Mouse (Mus musculus) right cerebral cortex, postnatal 36 days (tissue): ENCODE measurements around the gene Gm20532.

ENCODE experiments used
- DNase-seq, 2 experiments: peaks; one replicate each; pipeline ENCODE4 v3.0.0; 2022; ENCODE audit warnings: low spot score in 2 of 2, mixed read lengths in 1 of 2

The Gm20532 gene

DNA sequence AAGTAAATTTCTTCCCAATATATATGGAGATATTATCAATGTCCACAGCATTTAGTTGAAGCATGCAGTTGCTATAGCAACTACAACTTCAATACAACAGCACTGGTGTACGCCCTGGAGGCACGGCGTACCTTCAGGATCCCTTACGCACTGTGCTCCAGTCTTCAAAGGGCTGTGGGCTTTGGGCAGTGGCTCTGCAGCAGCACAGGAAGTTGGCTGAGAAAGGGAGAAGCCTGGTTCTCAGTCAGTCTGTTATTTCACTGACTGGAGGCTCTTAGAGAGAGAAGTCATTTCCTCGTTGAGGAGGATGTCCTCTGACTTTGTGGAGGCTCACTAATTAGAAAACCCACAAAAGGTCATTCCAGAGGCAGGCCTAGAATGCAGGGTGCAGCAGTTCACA, 36.5 kb downstream of the Gm20532 start:
- no peak for DNase-seq

DNA sequence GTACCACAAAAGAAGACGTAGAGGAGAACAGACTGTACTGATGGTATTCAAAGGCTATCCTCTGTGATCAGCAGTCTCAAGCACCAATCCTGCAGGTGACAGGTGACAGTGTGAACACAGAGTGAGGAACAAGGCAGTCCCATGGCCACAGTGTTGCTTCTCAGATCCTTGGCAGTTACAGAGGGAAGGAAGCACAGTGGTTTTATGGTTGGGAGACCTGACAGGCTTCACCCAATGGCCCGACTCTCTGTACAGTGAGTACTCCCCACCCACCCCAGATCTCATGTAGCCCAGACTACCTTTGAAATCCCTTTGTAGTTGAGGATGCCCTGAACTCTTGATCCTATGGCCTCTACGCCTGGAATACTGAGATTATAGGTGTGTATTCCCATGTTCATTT, 39.0 kb downstream of the Gm20532 start:
- no peak for DNase-seq

DNA sequence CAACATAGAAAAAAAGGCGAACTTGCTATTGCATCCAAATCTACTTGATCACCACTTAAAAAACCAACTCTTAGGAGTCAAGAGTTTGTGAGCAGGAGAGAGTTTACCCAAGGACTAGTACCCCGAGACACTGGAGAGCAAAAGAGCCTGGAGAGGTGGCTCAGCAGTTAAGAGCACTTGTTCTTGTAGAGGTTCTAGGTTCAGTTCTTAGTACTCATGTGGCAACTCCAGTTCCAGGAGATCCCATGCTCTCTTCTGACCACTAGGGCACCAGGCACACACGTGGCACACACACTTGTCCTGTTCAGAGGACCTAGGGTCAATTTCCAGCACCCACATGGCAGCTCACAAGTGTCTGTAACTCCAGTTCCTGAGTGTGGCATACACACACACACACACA, 39.6 kb downstream of the Gm20532 start:
- no peak for DNase-seq

DNA sequence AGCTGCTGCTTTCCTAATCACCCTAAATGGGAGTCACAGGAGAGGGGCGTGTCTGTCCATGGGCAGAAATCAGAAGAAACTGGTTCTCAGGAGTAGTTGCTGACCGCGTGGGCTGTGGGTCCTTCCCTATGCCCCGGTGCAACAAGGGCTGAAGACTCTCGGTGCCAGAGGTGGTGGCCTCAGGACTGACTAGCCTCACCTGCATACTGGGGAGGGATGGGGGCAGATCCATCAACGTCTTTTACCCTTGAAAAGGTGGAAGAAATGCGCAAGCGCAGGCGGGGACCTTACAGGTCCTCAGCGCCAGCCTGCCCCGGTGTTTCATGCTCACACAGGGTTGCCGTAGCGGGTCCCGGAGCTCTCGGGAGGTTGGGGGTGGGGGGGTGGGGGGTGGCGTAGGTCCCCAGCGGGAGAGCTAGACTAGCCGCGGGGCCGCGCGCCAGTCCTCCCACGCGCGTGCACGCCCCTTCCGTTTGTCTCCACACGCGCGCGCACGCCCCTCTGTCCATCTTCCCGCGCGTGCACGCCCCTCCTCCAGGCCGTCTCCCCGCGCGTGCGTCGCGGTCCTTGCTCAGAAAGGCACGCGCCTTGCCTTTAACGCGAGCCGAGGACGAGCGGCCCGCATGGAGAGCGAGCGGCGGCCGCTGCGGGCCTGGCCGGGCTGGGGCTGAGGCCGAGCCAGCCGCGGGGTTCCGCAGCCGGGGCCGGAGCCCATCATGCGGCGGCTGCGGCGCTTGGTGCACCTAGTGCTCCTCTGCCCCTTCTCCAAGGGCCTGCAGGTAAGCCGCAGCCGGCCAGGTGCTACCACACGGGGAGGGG, 41.7 kb downstream of the Gm20532 start, which contains the start of gene Fam69b:
TSS of gene Fam69b (plus strand) at position 537 of the 819 bp plus-strand sequence.
- DNase-seq: peak; percentile 85

DNA sequence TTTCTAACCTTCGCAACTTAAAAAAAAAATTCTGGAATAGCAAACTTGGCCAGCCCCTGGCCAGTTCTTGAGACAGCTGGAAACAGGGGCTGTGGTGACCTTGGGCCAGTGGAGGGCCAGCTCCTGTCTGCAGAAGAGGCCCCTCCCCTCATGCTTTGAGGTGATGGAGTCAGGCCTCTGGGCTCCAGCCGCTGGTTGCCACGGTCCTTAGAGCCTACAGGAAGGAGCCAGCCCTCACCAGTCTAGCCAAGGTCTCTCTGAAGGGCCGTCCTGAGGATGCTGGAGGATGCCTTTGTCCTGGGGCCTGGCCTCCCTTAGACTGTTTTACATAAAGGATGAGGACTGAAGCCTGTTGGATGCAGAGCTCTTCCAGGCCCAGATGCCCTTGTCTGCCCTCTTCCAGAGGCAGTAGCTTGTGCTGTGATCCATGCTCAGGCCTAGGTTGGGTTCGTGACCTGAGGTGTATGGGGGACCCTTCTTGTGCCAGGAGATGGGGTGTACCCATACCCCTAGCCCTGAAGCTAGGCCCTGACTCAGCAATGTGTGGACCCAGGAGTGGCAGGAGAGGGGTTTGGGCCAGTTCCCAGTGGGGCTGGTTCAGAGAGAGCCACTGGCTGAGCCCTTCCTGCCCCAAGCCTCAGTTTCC, 42.5 kb downstream of the Gm20532 start:
- no peak for DNase-seq

DNA sequence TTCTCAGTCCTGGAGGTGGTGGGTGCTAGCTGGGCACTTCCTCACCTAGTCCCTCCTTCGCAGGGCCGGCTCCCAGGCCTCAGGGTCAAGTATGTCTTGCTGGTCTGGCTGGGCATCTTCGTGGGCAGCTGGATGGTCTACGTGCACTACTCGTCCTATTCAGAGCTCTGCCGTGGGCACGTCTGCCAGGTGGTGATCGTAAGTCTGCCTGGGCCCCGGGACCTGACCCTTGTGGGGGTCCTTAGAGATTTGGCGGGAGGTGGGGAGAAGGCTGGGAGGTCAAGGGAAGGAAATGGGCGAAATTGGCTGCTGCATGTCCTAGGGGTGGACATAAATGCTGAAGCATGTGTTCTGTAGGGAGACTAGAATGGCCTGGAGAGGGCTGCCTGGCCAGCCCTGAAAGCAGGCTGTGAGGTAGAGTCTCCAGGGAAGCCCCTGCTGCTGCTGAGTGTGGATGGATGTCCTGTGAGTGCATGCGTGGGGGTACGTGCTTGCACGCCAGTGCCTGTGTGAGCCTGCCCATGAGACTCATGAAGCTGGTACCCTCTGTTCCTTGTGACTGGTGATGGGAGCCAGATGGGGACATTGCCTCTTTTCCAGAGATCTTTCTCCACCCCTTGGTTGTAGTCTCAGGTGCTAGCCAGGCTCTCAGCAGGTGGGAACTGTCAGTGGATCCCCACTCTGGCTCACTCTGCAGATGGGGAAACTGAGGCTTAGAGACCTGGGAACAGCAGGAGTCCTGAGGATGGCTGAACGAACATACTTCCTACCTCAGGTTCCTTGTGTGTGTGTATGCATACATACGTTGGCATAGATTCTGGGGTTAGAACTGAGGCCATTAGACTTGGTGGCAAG, 46.3 kb downstream of the Gm20532 start:
- no peak for DNase-seq

DNA sequence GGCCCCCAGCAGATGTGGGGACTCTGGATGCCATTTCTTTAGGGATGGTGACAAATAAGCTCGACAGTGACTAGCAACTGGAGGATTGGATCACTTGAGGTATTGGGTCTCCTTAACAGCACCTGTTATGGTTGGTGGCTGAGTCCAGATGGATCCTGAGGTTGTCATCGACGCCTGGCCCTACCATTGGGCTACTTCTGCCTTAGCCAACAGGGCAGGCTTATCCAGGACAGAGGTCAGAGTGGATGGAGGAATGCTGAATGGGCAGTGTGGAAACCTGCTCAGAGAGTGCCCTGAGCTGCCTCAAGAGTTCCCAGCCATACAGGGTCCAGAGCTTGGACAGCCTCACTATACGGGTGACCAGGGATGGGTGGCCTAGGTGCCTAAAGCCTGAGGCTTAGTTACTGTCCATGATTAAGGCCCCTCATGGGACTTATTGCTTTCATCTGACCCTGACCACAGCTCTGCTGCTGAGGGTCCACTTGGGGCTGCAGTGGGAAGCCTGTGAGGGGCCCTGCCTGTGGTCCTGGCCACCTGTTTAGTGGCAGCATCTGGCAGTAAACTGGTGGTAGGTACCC, 47.6 kb downstream of the Gm20532 start:
- DNase-seq: no peak

DNA sequence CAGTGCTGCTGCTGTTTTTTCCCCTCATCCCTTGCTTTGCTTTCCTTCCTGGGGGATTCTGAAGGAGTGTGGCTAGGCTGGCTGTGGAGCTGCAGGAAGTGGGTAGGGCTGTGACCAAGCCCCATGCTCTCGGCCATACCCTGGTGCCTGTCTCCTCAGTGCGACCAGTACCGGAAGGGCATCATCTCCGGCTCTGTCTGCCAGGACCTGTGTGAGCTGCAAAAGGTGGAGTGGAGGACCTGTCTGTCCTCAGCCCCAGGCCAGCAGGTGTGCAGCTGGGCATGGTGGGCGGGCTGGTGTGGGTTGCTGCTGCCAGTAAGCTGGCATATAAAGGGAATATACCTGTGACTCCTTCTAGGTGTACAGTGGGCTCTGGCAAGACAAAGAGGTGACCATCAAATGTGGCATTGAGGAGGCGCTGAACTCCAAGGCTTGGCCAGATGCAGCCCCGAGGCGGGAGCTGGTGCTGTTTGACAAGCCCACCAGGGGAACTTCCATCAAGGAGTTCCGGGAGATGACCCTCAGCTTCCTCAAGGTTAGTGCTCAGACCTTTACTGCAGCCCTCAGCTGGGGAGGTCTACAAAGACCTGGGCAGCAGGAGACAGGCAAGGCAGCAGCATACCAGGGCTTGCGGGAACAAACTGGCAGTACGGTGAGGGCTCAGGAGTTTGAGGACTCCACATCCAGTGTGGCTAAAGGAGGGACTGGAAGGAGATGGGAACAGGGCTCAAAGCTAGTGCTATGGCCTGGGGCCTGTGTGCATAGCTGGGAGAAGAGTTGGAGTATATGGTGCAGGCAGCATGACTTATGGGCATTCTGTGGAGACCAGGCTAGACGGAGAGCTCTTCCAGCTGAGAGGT, 48.4 kb downstream of the Gm20532 start:
- no peak for DNase-seq

DNA sequence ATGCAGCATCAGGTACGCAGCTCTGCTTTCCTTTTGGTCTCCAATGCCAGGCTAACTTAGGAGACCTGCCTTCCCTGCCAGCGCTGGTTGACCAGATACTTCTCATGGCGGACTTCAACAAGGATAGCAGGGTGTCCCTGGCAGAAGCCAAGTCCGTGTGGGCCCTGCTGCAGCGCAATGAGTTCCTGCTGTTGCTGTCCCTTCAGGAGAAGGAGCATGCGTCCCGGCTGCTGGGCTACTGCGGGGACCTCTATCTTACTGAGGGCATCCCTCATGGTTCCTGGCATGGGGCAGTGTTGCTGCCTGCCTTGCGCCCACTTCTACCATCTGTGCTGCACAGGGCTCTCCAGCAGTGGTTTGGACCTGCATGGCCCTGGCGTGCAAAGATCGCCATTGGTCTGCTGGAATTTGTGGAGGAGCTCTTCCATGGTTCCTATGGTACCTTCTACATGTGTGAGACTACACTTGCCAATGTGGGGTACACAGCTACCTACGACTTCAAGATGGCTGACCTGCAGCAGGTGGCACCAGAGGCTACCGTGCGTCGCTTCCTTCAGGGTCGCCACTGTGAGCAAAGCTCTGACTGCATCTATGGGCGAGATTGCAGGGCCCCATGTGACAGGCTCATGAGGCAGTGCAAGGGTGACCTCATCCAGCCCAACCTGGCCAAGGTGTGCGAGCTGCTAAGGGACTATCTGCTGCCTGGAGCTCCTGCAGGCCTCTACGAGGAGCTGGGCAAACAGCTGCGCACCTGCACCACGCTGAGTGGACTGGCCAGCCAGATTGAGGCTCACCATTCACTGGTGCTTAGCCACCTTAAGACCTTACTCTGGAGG, 49.3 kb downstream of the Gm20532 start:
- no peak for DNase-seq

DNA sequence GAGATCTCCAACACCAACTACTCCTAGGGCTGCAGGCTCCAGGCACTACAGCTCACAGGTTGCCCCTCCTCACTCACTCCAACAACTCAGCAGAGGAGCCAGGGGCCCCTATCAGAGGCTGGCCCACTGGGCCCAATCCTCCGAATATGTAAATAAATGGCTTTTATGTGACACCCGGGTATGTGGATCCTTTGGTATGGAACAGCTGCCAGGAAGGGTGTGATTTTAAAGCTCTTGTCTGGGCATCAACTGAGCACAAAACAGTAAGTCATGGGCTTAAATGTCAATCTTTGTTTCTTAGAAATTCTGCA, 49.8 kb downstream of the Gm20532 start:
- DNase-seq: no peak

DNA sequence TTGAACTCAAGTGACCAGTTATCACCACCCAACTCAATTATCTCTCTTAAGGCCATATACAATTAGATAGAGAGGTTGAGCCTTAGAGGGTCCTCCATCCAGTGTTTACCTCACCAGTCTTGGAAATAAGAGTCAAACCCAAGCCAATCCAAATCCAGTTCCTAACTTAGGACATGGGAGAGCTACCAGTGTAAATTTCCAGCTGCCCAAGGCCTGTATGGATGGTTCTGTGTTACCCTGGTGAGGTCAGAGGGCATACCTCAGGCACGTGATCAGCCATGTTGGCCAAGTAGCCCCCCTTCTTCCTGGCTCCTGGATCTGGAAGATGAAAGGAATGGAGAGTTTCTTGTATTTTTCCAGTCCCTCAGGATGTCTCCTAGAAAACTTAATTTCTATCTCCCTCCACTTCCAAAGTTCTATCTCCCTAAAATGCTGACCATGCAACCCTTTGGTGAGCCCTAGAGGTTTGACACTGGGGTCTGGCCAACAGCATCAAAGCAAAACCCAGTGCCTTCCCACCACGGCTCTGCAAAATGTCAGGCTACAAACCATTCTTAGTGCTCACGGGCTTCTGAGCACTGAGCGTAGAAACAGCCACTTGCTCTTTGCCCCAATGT, 51.0 kb downstream of the Gm20532 start:
- no peak for DNase-seq

DNA sequence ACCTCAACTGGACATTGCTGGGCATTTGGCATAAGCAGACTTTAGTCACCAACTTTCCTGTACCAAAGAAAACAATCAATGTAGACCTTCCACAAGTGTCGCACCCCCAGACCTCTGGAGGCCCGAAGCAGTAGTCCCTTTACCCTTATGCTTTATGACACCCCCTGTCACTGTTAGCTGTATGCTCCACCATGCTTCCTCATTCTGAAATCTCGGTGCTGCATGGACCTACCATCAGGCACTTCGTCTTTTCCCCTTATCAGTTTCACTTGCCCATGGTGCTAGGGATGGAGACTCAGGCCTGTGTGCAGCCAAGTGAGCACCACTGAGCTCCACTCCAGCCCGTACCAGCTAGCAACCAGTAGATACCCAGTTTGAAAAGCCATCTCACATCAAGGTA, 51.6 kb downstream of the Gm20532 start:
- DNase-seq: no peak

DNA sequence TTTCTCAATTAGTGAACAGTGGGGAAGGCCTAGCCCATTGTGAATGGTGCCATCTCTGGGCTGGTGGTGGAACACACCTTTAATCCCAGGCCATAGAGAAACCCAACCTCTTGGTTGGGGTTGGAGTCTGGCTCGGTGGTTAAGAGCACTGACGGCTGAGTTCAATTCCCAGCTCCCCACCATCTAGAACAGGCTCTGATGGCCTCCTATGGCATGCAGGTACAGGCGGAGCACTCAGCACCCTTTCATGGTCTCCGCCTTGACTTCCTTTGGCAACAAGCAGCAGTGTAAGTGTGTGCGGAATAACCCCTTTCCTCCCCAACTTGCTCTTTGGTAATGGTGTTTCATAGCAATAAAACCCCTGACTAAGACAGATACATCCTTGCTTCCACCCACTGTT, 52.1 kb downstream of the Gm20532 start:
- no peak for DNase-seq

DNA sequence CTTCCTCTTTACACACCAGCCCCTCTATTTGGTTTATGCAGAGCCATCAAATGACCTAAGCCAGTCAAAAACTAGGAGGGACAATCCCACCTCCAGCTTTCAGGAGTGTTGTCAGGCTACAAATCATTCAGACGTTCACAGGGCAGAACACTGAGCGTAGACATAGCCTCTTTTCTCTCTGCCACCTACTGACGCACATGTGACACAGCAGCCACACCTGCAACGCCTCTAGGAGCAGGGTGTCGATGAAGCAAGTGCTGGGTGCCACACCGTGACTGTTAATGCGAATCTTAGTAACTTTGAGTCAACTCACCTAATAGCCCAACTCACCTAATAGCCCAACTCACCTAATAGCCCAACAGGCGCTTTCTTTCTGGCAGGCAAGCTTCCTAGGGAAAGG, 52.6 kb downstream of the Gm20532 start:
- DNase-seq: no peak

DNA sequence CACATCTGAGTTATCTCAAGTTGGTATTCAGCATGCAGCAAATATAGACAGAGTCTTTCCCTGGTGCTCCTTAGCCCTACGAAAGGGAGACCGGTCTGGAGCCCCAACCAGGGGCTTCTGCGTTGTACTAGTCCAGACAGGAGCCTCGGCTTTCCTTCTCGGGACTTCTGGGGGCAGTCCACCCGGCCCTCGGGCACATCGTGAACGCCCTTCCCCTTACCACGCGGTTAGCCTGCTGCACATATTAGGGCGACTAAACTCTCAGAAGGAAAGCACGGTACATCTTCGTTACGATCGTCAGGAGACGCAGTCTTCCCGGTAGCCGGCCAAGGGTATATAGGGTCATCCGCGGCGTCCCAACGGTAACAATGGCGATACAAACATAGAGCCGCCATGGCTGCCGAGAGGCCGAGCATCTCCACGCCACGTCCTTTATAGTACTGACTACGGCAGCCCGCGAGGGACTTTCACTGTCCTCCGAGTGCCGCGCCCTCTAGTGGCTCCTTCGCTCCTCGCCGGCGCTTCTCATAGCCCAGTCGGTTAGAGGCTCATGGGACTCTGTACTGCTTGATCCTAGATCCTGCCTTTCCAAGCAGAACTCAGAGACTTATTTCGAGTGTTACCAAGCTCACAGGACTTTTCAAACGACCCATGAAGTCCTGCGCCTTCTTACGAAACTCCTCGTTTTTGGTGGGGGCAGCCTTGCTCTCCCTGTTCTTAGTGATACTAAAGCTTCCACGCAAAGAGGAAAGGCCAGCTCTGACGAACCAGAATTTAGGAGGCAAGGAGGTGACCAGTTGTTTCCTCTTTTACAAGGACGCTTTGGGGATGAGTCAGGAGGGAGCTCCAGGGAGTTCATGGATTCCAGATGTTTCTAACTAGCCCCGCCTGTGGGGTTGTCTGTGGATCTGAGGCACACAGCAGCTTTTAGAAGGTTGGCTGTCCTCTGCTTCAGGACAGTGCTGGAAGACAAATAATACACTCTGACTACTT, 53.7 kb downstream of the Gm20532 start:
- DNase-seq: peak; percentile 90 to 94

DNA sequence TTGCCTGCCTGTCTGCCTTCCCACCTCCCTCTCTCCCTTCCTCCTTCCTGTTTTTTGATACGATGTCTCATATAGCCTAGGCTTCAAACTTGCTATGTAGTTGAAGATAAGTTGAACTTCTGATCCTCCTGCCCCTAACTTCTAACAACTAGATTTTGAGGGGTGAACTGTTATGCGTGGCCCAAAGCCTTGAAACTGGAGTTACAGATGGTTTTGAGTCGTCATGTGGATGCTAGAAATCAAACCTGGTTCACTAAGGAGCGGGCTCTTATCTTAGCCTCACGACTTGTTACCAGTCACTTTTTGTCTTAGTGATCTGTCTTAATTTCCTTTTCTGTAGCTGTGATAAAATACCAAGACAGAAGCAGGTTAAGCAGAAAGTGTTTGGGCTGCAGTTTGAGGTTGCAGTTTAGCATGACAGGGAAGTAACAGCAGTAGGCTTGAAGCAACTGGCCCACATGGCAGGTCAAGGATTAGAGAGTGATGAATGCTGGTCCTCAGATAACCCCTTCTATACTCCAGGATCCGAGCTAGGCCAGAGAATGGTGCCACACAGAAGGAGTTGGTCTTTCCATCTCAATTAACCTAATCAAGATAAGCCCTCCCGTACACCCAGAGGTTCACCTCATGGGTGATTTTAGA, 54.7 kb downstream of the Gm20532 start:
- DNase-seq: no peak

DNA sequence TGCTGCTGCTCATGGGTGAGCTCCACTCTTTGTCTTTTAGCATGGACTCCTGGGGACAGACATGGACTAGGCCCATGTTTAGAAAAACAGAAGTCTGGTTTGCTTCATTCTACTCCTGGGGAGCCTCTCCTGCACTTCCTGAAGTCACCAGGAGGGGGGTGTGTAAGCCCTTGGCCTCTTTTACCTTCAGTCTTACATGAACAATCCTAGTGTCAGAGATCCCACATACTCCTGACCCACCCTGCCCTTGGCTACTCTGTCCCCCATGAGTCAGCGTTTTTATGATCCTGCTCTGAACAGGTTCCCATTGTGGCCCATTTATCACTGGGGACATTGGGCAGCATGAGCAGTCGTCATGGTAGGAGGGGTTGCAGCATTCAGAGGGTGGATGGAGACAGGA, 57.5 kb downstream of the Gm20532 start:
- no peak for DNase-seq

DNA sequence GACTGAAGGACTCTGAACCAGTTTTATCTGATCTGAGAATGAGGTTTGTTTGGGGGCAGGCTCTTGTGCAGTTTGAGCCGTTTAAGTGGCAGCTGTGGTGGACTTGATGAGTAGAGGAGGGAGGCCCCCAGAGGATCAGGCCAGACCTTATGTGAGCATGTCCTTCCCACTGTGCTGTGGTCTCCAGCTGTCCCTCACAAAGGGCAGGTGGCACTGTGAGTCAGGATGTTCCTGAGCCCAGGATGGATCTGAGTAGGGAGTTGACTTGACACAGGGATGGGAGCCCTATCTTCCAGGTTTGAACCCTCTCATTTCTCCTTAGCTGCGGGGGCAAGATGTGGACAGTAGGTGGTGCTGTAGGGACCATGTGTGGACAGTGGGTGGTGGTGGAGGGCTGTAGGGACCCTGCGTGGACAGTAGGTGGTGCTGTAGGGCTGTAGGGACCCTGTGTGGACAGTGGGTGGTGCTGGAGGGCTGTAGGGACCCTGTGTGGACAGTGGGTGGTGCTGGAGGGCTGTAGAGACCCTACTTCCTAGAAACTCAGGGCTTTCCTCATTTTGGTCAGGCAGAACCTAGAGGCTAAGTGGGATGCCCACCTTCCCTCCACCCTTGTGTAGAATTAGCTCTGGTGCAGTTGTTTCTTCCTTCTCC, 60.3 kb downstream of the Gm20532 start:
- DNase-seq: peak; percentile 56 to 59
